Mouse (Mus musculus): Measurements from ENCODE around the gene Adat3. TPM values are rescaled to one million over a fixed set of nuclear protein-coding genes. Genes with fewer than 3 reads are reported as not detected.
A peak's percentile ranks its signal among the peaks of the same experiment; 100 is the strongest.

Adat3 gene
- 12.2 and 12.7 TPM in 2 replicates for total RNA-seq (2012; rRNA removed)

DNA sequence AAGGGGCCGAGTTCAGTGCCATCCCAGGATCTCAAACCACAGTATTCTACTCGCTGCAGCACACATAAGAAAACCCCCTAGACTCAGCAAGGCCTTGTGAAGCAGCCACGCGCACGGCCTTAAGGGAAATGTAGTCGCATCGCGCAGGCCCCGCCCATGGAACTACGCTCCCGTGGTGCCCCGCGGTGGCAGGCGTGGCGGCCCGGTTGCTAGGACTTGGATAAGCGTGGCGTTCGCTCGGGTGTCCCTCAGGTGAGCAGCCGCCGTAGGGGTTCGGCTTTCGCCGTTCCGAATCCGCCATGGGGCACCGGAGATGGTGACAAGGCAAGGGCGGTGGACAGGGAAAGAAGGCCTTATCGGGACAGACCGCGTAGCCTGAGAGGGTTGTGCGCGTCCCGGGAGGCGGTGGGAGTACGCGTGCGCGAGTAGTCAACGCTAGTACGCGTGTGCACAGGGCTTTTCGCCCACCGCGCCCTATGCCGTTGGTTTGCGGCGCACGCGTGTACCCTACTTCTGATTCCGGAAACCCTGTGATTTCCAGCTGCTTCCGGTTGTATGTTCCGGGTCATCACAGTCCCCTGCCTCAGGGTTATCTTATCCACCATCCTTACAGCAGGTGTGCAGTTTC lies at the start of gene Adat3, which contains the start of gene Scamp4:
Gene Adat3, plus strand, starts transcription at position 183 of the 628 bp plus-strand sequence.
Gene Scamp4, plus strand, starts transcription at position 175 of the 628 bp plus-strand sequence.
- peak; percentile 83 for TF ChIP-seq HCFC1 (IDR thresholded peaks at IDR 0.05; ENCODE audit: borderline replicate concordance, insufficient read depth, low read length)
- peak; percentile 28; the same call in 1 of the 2 replicates for TF ChIP-seq MAFK (IDR thresholded peaks at IDR 0.05; ENCODE audit: insufficient read depth, low read depth, low read length)
- TF ChIP-seq ZC3H11A (IDR thresholded peaks at IDR 0.05; ENCODE audit: borderline replicate concordance, low read depth, low read length) = no peak
- no peak for TF ChIP-seq CHD2 (IDR thresholded peaks at IDR 0.05; ENCODE audit: low read depth, low read length)
- Histone ChIP-seq H3K9ac (ENCODE audit: insufficient read depth, low read depth, low read length, poor library complexity, severe bottlenecking) (peak within 1 kb of the TSS; percentile 87), H3K4me1 (ENCODE audit: control insufficient read depth in 2 of 2, insufficient read depth in 2 of 2, low read length in 2 of 2, poor library complexity in 1 of 2) (peaks cover 0 to 19% of the 10 kb centered on the region in 2 experiments; a peak in 1 of 4 replicates), H3K36me3 (ENCODE audit: control insufficient read depth, insufficient read depth, low read length, poor library complexity, severe bottlenecking) (peaks cover 17% of the 10 kb centered on the region), H3K4me3 (ENCODE audit: insufficient read depth in 1 of 2, low read depth in 1 of 2, low read length in 2 of 2, poor library complexity in 1 of 2, severe bottlenecking in 1 of 2) (peak within 1 kb of the TSS; percentile 77 to 86), H3K27ac (ENCODE audit: insufficient read depth, low read depth, low read length, poor library complexity, severe bottlenecking) (peak within 1 kb of the TSS; percentile 68), H3K9me3 (ENCODE audit: control insufficient read depth, insufficient read depth, low read depth, low read length) (no peaks in the 10 kb centered on the region)
- DNase-seq (ENCODE audit: low read depth, low spot score) = peak; percentile 93
- in situ Hi-C loops (cut with MboI; ENCODE audit: low sequenced_read_pairs in 2 of 2, unreplicated experiment in 2 of 2) = no loop called here

- H3K9ac ChIP-seq (ENCODE audit: insufficient read depth, low read depth, low read length, poor library complexity, severe bottlenecking) = no peak overlapping the region
- TF ChIP-seq HCFC1 (IDR thresholded peaks at IDR 0.05; ENCODE audit: borderline replicate concordance, insufficient read depth, low read length) = no peak
- no peak overlapping the region for H3K4me3 ChIP-seq (ENCODE audit: insufficient read depth in 1 of 2, low read depth in 1 of 2, low read length in 2 of 2, poor library complexity in 1 of 2, severe bottlenecking in 1 of 2)
- in situ Hi-C loops (cut with MboI; ENCODE audit: low sequenced_read_pairs in 2 of 2, unreplicated experiment in 2 of 2) = no loop called here
- H3K27ac ChIP-seq (ENCODE audit: insufficient read depth, low read depth, low read length, poor library complexity, severe bottlenecking) = no peak overlapping the region
- H3K4me1 ChIP-seq (ENCODE audit: control insufficient read depth in 2 of 2, insufficient read depth in 2 of 2, low read length in 2 of 2, poor library complexity in 1 of 2) = peaks cover 0 to 17% of the 10 kb centered on the region in 2 experiments; a peak in 2 of 4 replicates
- no peaks in the 10 kb centered on the region for H3K9me3 ChIP-seq (ENCODE audit: control insufficient read depth, insufficient read depth, low read depth, low read length)
- no peak for DNase-seq (ENCODE audit: low read depth, low spot score)
- peaks cover 18% of the 10 kb centered on the region for H3K36me3 ChIP-seq (ENCODE audit: control insufficient read depth, insufficient read depth, low read length, poor library complexity, severe bottlenecking)
These were observed 49.1 kb upstream of the Adat3 start for GRCm38 (mm10) chr10:80553575-80553974.

DNA sequence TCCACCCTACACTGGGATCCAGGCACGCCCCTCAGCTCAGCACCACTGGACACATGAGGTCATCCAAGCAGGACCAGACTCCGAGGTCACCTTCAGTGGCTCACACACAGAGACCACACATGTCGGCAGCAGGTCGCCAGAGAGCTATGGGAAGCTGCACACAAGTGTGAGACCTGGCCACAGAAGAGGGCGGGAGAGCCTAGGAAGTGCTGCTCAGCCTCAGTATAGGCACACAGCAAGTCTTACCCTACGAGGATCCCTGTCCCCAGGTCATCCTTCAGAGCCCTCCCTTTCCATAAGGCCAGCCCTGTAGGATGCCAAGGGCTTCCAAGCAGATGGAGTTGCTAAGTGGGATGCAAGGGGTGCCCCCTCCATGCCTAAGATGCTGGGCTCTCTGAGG lies 48.7 kb upstream of the Adat3 start:
- Histone ChIP-seq H3K4me3 (ENCODE audit: insufficient read depth in 1 of 2, low read depth in 1 of 2, low read length in 2 of 2, poor library complexity in 1 of 2, severe bottlenecking in 1 of 2) (no peak overlapping the region), H3K4me1 (ENCODE audit: control insufficient read depth in 2 of 2, insufficient read depth in 2 of 2, low read length in 2 of 2, poor library complexity in 1 of 2) (peaks cover 0 to 17% of the 10 kb centered on the region in 2 experiments; a peak in 2 of 4 replicates)

DNA sequence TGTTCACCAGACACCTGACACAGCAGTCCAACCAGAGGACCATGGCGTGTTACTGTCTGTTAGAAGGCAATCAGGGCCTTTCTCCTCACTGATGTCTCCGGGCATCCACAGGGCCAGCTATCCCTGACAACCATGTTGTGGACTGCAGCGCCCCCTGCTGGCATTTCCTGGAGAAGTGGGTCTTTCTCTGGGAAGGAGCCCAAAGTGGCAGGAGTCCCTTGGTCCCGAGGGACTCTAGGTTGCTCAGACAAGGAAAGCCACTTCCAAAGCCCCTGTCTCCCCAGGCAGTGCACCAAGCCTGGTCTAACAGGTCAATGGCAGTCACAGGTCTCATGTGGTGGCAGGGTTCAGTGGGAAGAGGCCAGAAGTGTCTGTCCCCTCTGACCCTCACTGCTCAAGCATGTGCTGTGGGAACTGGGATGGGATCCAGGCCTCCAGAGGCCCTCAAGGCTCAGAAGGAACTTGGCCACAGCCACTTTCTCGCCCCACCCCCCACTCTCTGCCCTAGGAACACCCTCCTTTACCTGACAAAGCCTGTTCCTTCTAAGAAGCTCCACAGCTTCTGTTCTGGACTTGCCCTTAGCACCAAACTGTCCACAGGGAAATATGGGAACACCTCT lies 45.2 kb upstream of the Adat3 start:
- Histone ChIP-seq H3K36me3 (ENCODE audit: control insufficient read depth, insufficient read depth, low read length, poor library complexity, severe bottlenecking) (no peaks in the 10 kb centered on the region; the same call in 1 of the 2 replicates), H3K9ac (ENCODE audit: insufficient read depth, low read depth, low read length, poor library complexity, severe bottlenecking) (0 out of 2 replicates have a peak overlapping the region, but pooled peaks have one; percentile 23), H3K4me1 (ENCODE audit: control insufficient read depth in 2 of 2, insufficient read depth in 2 of 2, low read length in 2 of 2, poor library complexity in 1 of 2) (peaks cover 5 to 16% of the 10 kb centered on the region in 2 experiments; a peak in 2 of 4 replicates), H3K9me3 (ENCODE audit: control insufficient read depth, insufficient read depth, low read depth, low read length) (no peaks in the 10 kb centered on the region), H3K27ac (ENCODE audit: insufficient read depth, low read depth, low read length, poor library complexity, severe bottlenecking) (no peak overlapping the region), H3K4me3 (ENCODE audit: insufficient read depth in 1 of 2, low read depth in 1 of 2, low read length in 2 of 2, poor library complexity in 1 of 2, severe bottlenecking in 1 of 2) (no peak overlapping the region)
- TF ChIP-seq ZNF384 (IDR thresholded peaks at IDR 0.05; ENCODE audit: low read depth, low read length) (no peak), HCFC1 (IDR thresholded peaks at IDR 0.05; ENCODE audit: borderline replicate concordance, insufficient read depth, low read length) (no peak), CHD2 (IDR thresholded peaks at IDR 0.05; ENCODE audit: low read depth, low read length) (no peak), ZC3H11A (IDR thresholded peaks at IDR 0.05; ENCODE audit: borderline replicate concordance, low read depth, low read length) (peak; percentile 20; the same call in 1 of the 2 replicates), MAFK (IDR thresholded peaks at IDR 0.05; ENCODE audit: insufficient read depth, low read depth, low read length) (no peak)
- in situ Hi-C loops (cut with MboI; ENCODE audit: low sequenced_read_pairs in 2 of 2, unreplicated experiment in 2 of 2) = no loop called here
- DNase-seq (ENCODE audit: low read depth, low spot score) = peak; percentile 72

More for the DNA sequence above, 48.7 kb upstream of the Adat3 start:
- in situ Hi-C loops (cut with MboI; ENCODE audit: low sequenced_read_pairs in 2 of 2, unreplicated experiment in 2 of 2) = no loop called here
- no peak for DNase-seq (ENCODE audit: low read depth, low spot score)
- Histone ChIP-seq H3K9ac (ENCODE audit: insufficient read depth, low read depth, low read length, poor library complexity, severe bottlenecking) (no peak overlapping the region), H3K27ac (ENCODE audit: insufficient read depth, low read depth, low read length, poor library complexity, severe bottlenecking) (no peak overlapping the region), H3K36me3 (ENCODE audit: control insufficient read depth, insufficient read depth, low read length, poor library complexity, severe bottlenecking) (peaks cover 16% of the 10 kb centered on the region), H3K9me3 (ENCODE audit: control insufficient read depth, insufficient read depth, low read depth, low read length) (no peaks in the 10 kb centered on the region)
- no peak for TF ChIP-seq ZNF384 (IDR thresholded peaks at IDR 0.05; ENCODE audit: low read depth, low read length)
- no peak for TF ChIP-seq MAFK (IDR thresholded peaks at IDR 0.05; ENCODE audit: insufficient read depth, low read depth, low read length)
- no peak for TF ChIP-seq HCFC1 (IDR thresholded peaks at IDR 0.05; ENCODE audit: borderline replicate concordance, insufficient read depth, low read length)
- no peak for TF ChIP-seq ZC3H11A (IDR thresholded peaks at IDR 0.05; ENCODE audit: borderline replicate concordance, low read depth, low read length)
- TF ChIP-seq CHD2 (IDR thresholded peaks at IDR 0.05; ENCODE audit: low read depth, low read length) = no peak

Measured in ES-E14 (cell line).